Comparison of ENCODE assay signal across 37 mouse cellular contexts in genomic region chr10:36558736-36559135, GRCm38 (mm10). TPM values are rescaled to one million over a fixed set of nuclear protein-coding genes. Genes with fewer than 3 reads are reported as not detected.
"Had no signal": no experiment of that assay in that cellular context is flagged by ENCODE, and none has a peak within 500 bp of the region (broad histone marks: within the 10 kb centered on the region; RNA-seq: fewer than 3 reads in every experiment).

No protein-coding gene starts in this region.

- H3K4me2 ChIP-seq: limb, embryonic 12.5 days; limb, embryonic 13.5 days; limb, embryonic 15.5 days; liver, embryonic 11.5 days; liver, embryonic 12.5 days; liver, embryonic 13.5 days; liver, embryonic 15.5 days; lung, embryonic 14.5 days; lung, embryonic 15.5 days; midbrain, embryonic 11.5 days; midbrain, embryonic 12.5 days; midbrain, embryonic 13.5 days; midbrain, embryonic 15.5 days; neural tube, embryonic 12.5 days had no signal

- H3K36me3 ChIP-seq: limb, embryonic 10.5 days; limb, embryonic 12.5 days; limb, embryonic 13.5 days; limb, embryonic 15.5 days; liver, embryonic 12.5 days; liver, embryonic 13.5 days; liver, embryonic 15.5 days; lung, embryonic 15.5 days; midbrain, embryonic 10.5 days; midbrain, embryonic 12.5 days; midbrain, embryonic 13.5 days; midbrain, embryonic 15.5 days; neural tube, embryonic 12.5 days had no signal

- H3K9ac ChIP-seq: limb, embryonic 12.5 days; limb, embryonic 13.5 days; limb, embryonic 15.5 days; liver, embryonic 12.5 days; liver, embryonic 13.5 days; liver, embryonic 14.5 days; liver, embryonic 15.5 days; liver, postnatal 0 days; lung, embryonic 14.5 days; lung, embryonic 15.5 days; midbrain, embryonic 12.5 days; midbrain, embryonic 13.5 days; midbrain, embryonic 15.5 days; neural tube, embryonic 12.5 days had no signal

- ATAC-seq: liver, embryonic 12.5 days; liver, postnatal 0 days; lung, postnatal 0 days; midbrain, embryonic 13.5 days; midbrain, embryonic 15.5 days; midbrain, embryonic 16.5 days had no signal

- H3K4me3 ChIP-seq: limb, embryonic 10.5 days; limb, embryonic 12.5 days; limb, embryonic 13.5 days; limb, embryonic 15.5 days; liver, embryonic 12.5 days; liver, embryonic 13.5 days; liver, embryonic 15.5 days; lung, embryonic 15.5 days; megakaryocyte, embryonic 14.5 days; midbrain, embryonic 10.5 days; midbrain, embryonic 12.5 days; midbrain, embryonic 13.5 days; midbrain, embryonic 15.5 days; myocyte; neural tube, embryonic 12.5 days had no signal

- H3K27me3 ChIP-seq: limb, embryonic 12.5 days; limb, embryonic 13.5 days; limb, embryonic 15.5 days; liver, embryonic 12.5 days; liver, embryonic 13.5 days; liver, embryonic 15.5 days; lung, embryonic 15.5 days; megakaryocyte, embryonic 14.5 days; midbrain, embryonic 12.5 days; midbrain, embryonic 13.5 days; midbrain, embryonic 15.5 days; neural tube, embryonic 12.5 days had no signal

- H3K4me1 ChIP-seq: limb, embryonic 10.5 days; limb, embryonic 12.5 days; limb, embryonic 13.5 days; limb, embryonic 15.5 days; liver, embryonic 12.5 days; liver, embryonic 13.5 days; liver, embryonic 15.5 days; lung, embryonic 15.5 days; megakaryocyte, embryonic 14.5 days; midbrain, embryonic 10.5 days; midbrain, embryonic 12.5 days; neural tube, embryonic 12.5 days had no signal

- DNase-seq: left cerebral cortex, postnatal 4 days; liver; liver, embryonic 13.5 days; liver, postnatal 0 days; lung, adult 18-20 months; lung, adult 2 months; lung, embryonic 14.5 days; lung, postnatal 10 days; lung, postnatal 14 days; lung, postnatal 36 days; lung, postnatal 4 days; midbrain, embryonic 14.5 days had no signal

- H3K27ac ChIP-seq: limb, embryonic 10.5 days; limb, embryonic 12.5 days; limb, embryonic 13.5 days; limb, embryonic 15.5 days; liver, embryonic 12.5 days; liver, embryonic 13.5 days; liver, embryonic 14.5 days; liver, embryonic 15.5 days; lung, embryonic 15.5 days; macrophage; midbrain, embryonic 10.5 days; midbrain, embryonic 12.5 days; midbrain, embryonic 13.5 days; midbrain, embryonic 15.5 days; neural tube, embryonic 12.5 days had no signal

- H3K9me3 ChIP-seq: limb, embryonic 10.5 days; limb, embryonic 12.5 days; limb, embryonic 13.5 days; limb, embryonic 15.5 days; liver, embryonic 12.5 days; liver, embryonic 13.5 days; liver, embryonic 15.5 days; lung, embryonic 15.5 days; megakaryocyte, embryonic 14.5 days; midbrain, embryonic 10.5 days; midbrain, embryonic 12.5 days; midbrain, embryonic 13.5 days; midbrain, embryonic 15.5 days; neural tube, embryonic 12.5 days had no signal

RNA-seq across cellular contexts. Expression of gene Hs3st5, which starts 52.1 kb away (rescaled TPM):
- total RNA-seq: liver, adult 2 months; megakaryocyte progenitor cell, adult 5-6 weeks; megakaryocyte, adult 5-6 weeks; megakaryocyte-erythroid progenitor cell, adult 5-6 weeks; monocyte, adult 5-6 weeks had no signal
- polyA plus RNA-seq: liver, adult 2 months; liver, embryonic 12.5 days; liver, embryonic 15.5 days; liver, postnatal 0 days; macrophage had no signal
